Mouse (Mus musculus): ENCODE data around the gene Gstk1. TPM values are rescaled to one million over a fixed set of nuclear protein-coding genes. Genes with fewer than 3 reads are reported as not detected.

Gstk1 gene
- polyA plus RNA-seq (2014; fragmentation: Nextera tagmentation; extraction: Ambion mirVana): 11.6 and 12.1 TPM in 2 replicates

DNA sequence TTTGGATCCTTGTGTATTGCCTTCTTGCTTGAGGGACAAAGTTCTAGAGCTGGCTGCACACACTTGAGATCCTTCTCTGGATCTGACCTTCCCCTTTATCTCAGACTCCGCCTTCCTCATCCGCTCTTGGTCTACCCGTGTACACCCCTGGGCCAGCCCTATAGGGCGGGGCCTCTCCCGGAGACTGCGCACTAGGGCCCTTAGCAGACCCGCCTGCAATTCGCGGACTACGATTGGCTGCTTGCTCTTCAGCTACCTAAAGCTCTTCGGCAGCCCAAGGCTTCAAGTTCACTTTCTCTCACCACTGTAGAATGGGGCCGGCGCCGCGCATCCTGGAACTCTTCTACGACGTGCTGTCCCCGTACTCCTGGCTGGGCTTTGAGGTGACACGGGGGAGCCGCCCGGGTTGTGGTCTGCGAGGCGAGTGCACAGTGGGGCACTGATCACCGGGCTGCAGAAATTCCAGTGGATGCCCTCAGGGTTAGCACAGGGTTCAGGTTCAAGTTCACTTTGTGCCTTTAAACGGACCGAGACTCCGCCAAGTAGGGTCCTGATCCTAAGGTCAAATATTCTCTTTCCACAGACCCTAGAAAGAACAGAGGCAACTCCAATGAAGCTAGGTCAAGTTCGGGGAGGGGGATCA lies at the start of gene Gstk1:
Gstk1 (plus strand) TSS at position 225 of the 643 bp plus-strand sequence.
- 3% methylated on average over 28 of the region's 28 CpGs for WGBS
- DNase-seq (ENCODE audit: low spot score): peak; percentile 79
- peak; percentile 99 for ATAC-seq (ENCODE audit: low FRiP score)
- H3K27ac ChIP-seq: no peak within 1 kb of the TSS
- H3K9me3 ChIP-seq (ENCODE audit: control insufficient read depth, low read length): no peaks in the 10 kb centered on the region
- no peaks in the 10 kb centered on the region for H3K36me3 ChIP-seq (replicated peaks; ENCODE audit: control insufficient read depth, insufficient read depth)
- peak within 1 kb of the TSS; percentile 45 for H3K4me3 ChIP-seq (replicated peaks; ENCODE audit: low read length)
- no peaks in the 10 kb centered on the region for H3K4me1 ChIP-seq (replicated peaks; ENCODE audit: control insufficient read depth, insufficient read depth, low read length)
- H3K27me3 ChIP-seq (ENCODE audit: control insufficient read depth, insufficient read depth, low read length): no peaks in the 10 kb centered on the region
- peak within 1 kb of the TSS; percentile 70 for H3K4me2 ChIP-seq (replicated peaks)
- H3K9ac ChIP-seq: peak within 1 kb of the TSS; percentile 46

GRCm38 (mm10) chr6:42197710-42198109 lies 48.0 kb upstream of the Gstk1 start:
- no peaks in the 10 kb centered on the region for H3K4me1 ChIP-seq (replicated peaks; ENCODE audit: control insufficient read depth, insufficient read depth, low read length)
- 37% methylated on average over 3 of the region's 3 CpGs for WGBS
- H3K4me2 ChIP-seq (replicated peaks): no peak overlapping the region
- no peak overlapping the region for H3K27ac ChIP-seq
- H3K9me3 ChIP-seq (ENCODE audit: control insufficient read depth, low read length): no peaks in the 10 kb centered on the region
- H3K9ac ChIP-seq: no peak overlapping the region
- H3K4me3 ChIP-seq (replicated peaks; ENCODE audit: low read length): no peak overlapping the region
- DNase-seq (ENCODE audit: low spot score) (peak; percentile 29), ATAC-seq (ENCODE audit: low FRiP score) (no peak)
- H3K27me3 ChIP-seq (ENCODE audit: control insufficient read depth, insufficient read depth, low read length): no peaks in the 10 kb centered on the region
- H3K36me3 ChIP-seq (replicated peaks; ENCODE audit: control insufficient read depth, insufficient read depth): no peaks in the 10 kb centered on the region

DNA sequence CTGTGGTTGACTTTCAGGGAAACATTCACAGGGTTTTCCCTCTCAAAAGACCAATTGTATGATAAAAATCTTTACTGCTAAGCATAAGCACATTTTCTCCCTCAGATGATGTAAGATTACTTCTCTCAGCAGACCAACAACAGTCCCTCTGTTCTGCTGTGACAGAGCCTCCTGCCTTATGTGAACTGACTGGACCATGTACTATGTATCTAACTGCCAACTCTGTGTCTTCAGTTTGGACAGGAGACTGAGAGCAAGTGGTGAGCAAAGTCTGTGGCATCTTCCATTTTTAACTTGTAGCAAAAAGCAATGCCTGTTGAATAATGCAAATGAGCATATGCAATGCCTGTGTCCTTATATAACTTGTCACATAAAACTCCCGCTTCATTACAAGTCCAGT lies 46.2 kb upstream of the Gstk1 start:
- WGBS: 92% methylated on average over 1 of the region's 1 CpGs
- no peak overlapping the region for H3K4me2 ChIP-seq (replicated peaks)
- DNase-seq (ENCODE audit: low spot score): no peak

DNA sequence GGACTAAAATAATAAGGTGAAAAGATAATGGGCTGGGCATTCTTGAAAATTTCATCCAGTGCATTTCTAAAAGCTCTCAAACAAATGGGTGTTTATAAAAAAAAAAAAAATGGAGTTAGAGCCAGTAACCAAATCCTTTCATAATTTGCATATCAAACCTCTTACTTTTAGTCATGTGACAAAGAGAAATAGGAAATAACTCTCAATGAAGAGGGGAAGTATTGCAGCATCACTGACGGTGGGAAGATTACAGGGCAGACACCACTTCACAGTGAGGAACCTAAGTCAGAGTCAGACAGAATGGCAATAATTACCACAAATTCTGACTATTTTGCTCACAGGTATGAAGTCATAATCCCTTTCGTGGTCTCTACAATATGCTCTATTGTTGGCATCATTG lies 30.7 kb upstream of the Gstk1 start, which contains the start of gene Tas2r144:
Tas2r144 (plus strand) TSS at position 301 of the 400 bp plus-strand sequence.
- no peaks in the 10 kb centered on the region for H3K4me1 ChIP-seq (replicated peaks; ENCODE audit: control insufficient read depth, insufficient read depth, low read length)
- no peaks in the 10 kb centered on the region for H3K36me3 ChIP-seq (replicated peaks; ENCODE audit: control insufficient read depth, insufficient read depth)
- DNase-seq (ENCODE audit: low spot score) (no peak), ATAC-seq (ENCODE audit: low FRiP score) (no peak)
- H3K27me3 ChIP-seq (ENCODE audit: control insufficient read depth, insufficient read depth, low read length): no peaks in the 10 kb centered on the region
- no peak within 1 kb of the TSS for H3K4me3 ChIP-seq (replicated peaks; ENCODE audit: low read length)
- no peak within 1 kb of the TSS for H3K4me2 ChIP-seq (replicated peaks)
- no peak within 1 kb of the TSS for H3K9ac ChIP-seq
- 85% methylated on average over 2 of the region's 2 CpGs for WGBS
- H3K27ac ChIP-seq: no peak within 1 kb of the TSS
- H3K9me3 ChIP-seq (ENCODE audit: control insufficient read depth, low read length): no peaks in the 10 kb centered on the region

More for the DNA sequence above, 46.2 kb upstream of the Gstk1 start:
- no peaks in the 10 kb centered on the region for H3K9me3 ChIP-seq (ENCODE audit: control insufficient read depth, low read length)
- no peaks in the 10 kb centered on the region for H3K36me3 ChIP-seq (replicated peaks; ENCODE audit: control insufficient read depth, insufficient read depth)
- H3K9ac ChIP-seq: no peak overlapping the region
- no peaks in the 10 kb centered on the region for H3K27me3 ChIP-seq (ENCODE audit: control insufficient read depth, insufficient read depth, low read length)
- no peaks in the 10 kb centered on the region for H3K4me1 ChIP-seq (replicated peaks; ENCODE audit: control insufficient read depth, insufficient read depth, low read length)
- H3K4me3 ChIP-seq (replicated peaks; ENCODE audit: low read length): no peak overlapping the region
- no peak for ATAC-seq (ENCODE audit: low FRiP score)
- no peak overlapping the region for H3K27ac ChIP-seq

DNA sequence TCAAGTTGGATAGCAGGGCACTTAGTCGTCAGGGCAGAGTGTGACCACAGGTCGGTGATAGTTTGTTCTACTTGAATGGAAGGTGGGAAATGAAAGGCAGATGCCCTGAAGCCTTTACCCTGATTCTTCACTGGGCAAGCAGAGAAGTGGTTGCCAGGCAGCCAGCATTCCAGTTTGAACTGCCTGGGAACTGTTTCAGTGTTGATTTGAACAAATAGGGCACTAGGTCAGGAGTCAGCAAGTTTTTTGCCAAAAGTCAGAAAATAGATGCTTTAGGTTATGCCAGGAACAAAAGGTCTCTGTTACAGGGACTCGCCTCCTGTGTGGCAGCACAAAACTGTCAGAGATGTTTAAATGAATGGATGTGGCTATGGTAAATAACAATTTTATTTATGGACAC lies 23.4 kb upstream of the Gstk1 start:
- no peak overlapping the region for H3K4me2 ChIP-seq (replicated peaks)
- DNase-seq (ENCODE audit: low spot score): no peak
- WGBS: 50% methylated on average over 3 of the region's 3 CpGs
- no peak overlapping the region for H3K4me3 ChIP-seq (replicated peaks; ENCODE audit: low read length)
- H3K4me1 ChIP-seq (replicated peaks; ENCODE audit: control insufficient read depth, insufficient read depth, low read length): no peaks in the 10 kb centered on the region
- H3K27me3 ChIP-seq (ENCODE audit: control insufficient read depth, insufficient read depth, low read length): no peaks in the 10 kb centered on the region
- H3K27ac ChIP-seq: no peak overlapping the region
- H3K9me3 ChIP-seq (ENCODE audit: control insufficient read depth, low read length): no peaks in the 10 kb centered on the region
- H3K36me3 ChIP-seq (replicated peaks; ENCODE audit: control insufficient read depth, insufficient read depth): no peaks in the 10 kb centered on the region
- no peak; the same call in 1 of the 2 replicates for ATAC-seq (ENCODE audit: low FRiP score)
- no peak overlapping the region for H3K9ac ChIP-seq

GRCm38 (mm10) chr6:42225046-42225445 lies 20.7 kb upstream of the Gstk1 start:
- Histone ChIP-seq H3K4me3 (replicated peaks; ENCODE audit: low read length) (no peak overlapping the region), H3K9me3 (ENCODE audit: control insufficient read depth, low read length) (no peaks in the 10 kb centered on the region), H3K4me2 (replicated peaks) (no peak overlapping the region), H3K9ac (no peak overlapping the region), H3K4me1 (replicated peaks; ENCODE audit: control insufficient read depth, insufficient read depth, low read length) (no peaks in the 10 kb centered on the region), H3K36me3 (replicated peaks; ENCODE audit: control insufficient read depth, insufficient read depth) (no peaks in the 10 kb centered on the region), H3K27ac (no peak overlapping the region), H3K27me3 (ENCODE audit: control insufficient read depth, insufficient read depth, low read length) (no peaks in the 10 kb centered on the region)
- 78% methylated on average over 4 of the region's 4 CpGs for WGBS
- ATAC-seq (ENCODE audit: low FRiP score) (no peak), DNase-seq (ENCODE audit: low spot score) (no peak)

DNA sequence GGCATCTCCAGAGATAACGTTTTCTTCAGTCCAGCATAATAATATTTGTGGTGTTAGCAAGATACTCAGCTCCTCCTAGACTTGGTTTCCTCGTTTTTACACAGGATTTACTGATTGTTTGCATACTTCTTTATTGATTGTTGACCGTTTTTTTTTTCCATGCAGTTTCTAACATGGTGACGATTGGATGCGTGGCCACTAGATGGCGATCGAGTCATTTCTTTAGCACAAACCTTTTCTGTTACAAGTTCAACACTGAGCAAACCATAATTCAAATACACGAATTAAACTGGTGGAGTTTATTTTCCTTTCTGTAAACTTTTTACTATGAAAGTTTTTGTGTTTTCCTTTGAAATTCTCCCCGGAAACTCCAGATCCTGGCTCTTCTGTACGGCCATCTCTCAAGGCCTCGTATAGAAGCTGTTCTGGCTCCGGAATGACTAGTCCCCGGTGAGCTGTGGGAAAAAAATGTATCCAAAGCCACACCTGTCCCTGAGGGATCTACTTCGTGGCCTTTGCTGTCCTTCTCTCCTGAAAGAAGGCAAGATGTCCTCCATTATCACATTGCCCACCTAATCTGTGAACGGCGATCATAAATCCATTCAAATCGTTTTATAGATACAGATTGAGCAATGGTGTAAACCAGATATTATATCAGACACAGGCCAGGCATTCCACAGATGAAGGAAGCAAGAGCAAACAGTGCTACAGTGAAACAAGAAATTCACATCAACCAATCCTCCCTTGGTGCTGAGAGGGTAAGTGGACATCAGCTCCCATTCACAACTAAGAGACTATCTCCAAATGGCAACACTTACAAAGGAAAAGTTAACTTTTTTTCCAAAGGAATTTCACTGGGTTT lies 18.3 kb upstream of the Gstk1 start:
- DNase-seq (ENCODE audit: low spot score): peak; percentile 90
- 33% methylated on average over 17 of the region's 17 CpGs for WGBS
- H3K4me3 ChIP-seq (replicated peaks; ENCODE audit: low read length): no peak overlapping the region
- no peak overlapping the region for H3K4me2 ChIP-seq (replicated peaks)
- no peak for ATAC-seq (ENCODE audit: low FRiP score)
- H3K27ac ChIP-seq: no peak overlapping the region
- H3K9ac ChIP-seq: 0 out of 2 replicates have a peak overlapping the region, but pooled peaks have one; percentile 10
- no peaks in the 10 kb centered on the region for H3K36me3 ChIP-seq (replicated peaks; ENCODE audit: control insufficient read depth, insufficient read depth)
- H3K4me1 ChIP-seq (replicated peaks; ENCODE audit: control insufficient read depth, insufficient read depth, low read length): no peaks in the 10 kb centered on the region
- no peaks in the 10 kb centered on the region for H3K27me3 ChIP-seq (ENCODE audit: control insufficient read depth, insufficient read depth, low read length)
- no peaks in the 10 kb centered on the region for H3K9me3 ChIP-seq (ENCODE audit: control insufficient read depth, low read length)

DNA sequence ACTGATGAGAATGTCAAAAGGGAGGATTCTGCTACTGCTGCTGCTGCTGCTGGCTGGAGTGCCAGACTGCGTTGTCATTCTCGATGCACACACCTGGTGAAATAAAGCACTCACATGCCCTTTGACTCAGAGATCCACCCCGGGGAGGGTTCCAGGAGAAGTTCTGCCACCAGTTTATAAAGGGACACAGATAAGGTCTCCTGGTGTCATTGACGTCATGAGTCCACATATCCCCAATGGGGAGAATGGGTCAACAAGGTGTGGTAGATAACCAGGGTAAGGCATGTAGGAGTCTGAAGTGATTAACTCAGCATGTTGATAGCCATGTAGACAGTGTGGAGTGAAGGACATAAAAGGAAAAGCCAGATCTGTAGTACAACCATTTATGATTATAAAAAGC lies 16.1 kb upstream of the Gstk1 start:
- Histone ChIP-seq H3K4me1 (replicated peaks; ENCODE audit: control insufficient read depth, insufficient read depth, low read length) (no peaks in the 10 kb centered on the region), H3K27me3 (ENCODE audit: control insufficient read depth, insufficient read depth, low read length) (no peaks in the 10 kb centered on the region), H3K9ac (no peak overlapping the region), H3K4me3 (replicated peaks; ENCODE audit: low read length) (no peak overlapping the region), H3K4me2 (replicated peaks) (no peak overlapping the region), H3K36me3 (replicated peaks; ENCODE audit: control insufficient read depth, insufficient read depth) (no peaks in the 10 kb centered on the region), H3K9me3 (ENCODE audit: control insufficient read depth, low read length) (no peaks in the 10 kb centered on the region), H3K27ac (no peak overlapping the region)
- no peak for DNase-seq (ENCODE audit: low spot score)
- 78% methylated on average over 4 of the region's 4 CpGs for WGBS
- ATAC-seq (ENCODE audit: low FRiP score): no peak

- no peak overlapping the region for H3K4me3 ChIP-seq (replicated peaks; ENCODE audit: low read length)
- H3K36me3 ChIP-seq (replicated peaks; ENCODE audit: control insufficient read depth, insufficient read depth): no peaks in the 10 kb centered on the region
- H3K27me3 ChIP-seq (ENCODE audit: control insufficient read depth, insufficient read depth, low read length): no peaks in the 10 kb centered on the region
- H3K4me2 ChIP-seq (replicated peaks): no peak overlapping the region
- WGBS: 94% methylated on average over 3 of the region's 3 CpGs
- H3K4me1 ChIP-seq (replicated peaks; ENCODE audit: control insufficient read depth, insufficient read depth, low read length): no peaks in the 10 kb centered on the region
- ATAC-seq (ENCODE audit: low FRiP score): no peak
- no peak overlapping the region for H3K27ac ChIP-seq
- no peak for DNase-seq (ENCODE audit: low spot score)
- no peak overlapping the region for H3K9ac ChIP-seq
- H3K9me3 ChIP-seq (ENCODE audit: control insufficient read depth, low read length): no peaks in the 10 kb centered on the region
These were observed 14.5 kb upstream of the Gstk1 start for GRCm38 (mm10) chr6:42231191-42231590.
